Mouse (Mus musculus) CH12.LX (cell line): ENCODE results near the gene Wdfy4. TPM values are rescaled to one million over a fixed set of nuclear protein-coding genes. Genes with fewer than 3 reads are reported as not detected.

ENCODE experiments used
- DNase-seq: peaks from one replicate; pipeline ENCODE4 v3.0.0-alpha.2; 2013; ENCODE audit errors: extremely low read depth
- H3K27ac ChIP-seq: 2 replicates; pipeline ENCODE4 v1.5.1; 2012; ENCODE audit warnings: low read depth, mild to moderate bottlenecking, control low read depth, moderate library complexity; ENCODE audit not compliant: insufficient read depth
- H3K27me3 ChIP-seq: replicated peaks from 2 replicates; pipeline ENCODE3; 2012; ENCODE audit warnings: inconsistent platforms
- H3K36me3 ChIP-seq, 2 experiments: replicated peaks in 1 of 2; 2 replicates each; pipeline versions ENCODE3 to v1.6.1; 2012; ENCODE audit warnings: inconsistent platforms in 1 of 2, low read length in 1 of 2, mild to moderate bottlenecking in 1 of 2, mixed read lengths in 1 of 2, moderate library complexity in 1 of 2; ENCODE audit not compliant: control insufficient read depth in 1 of 2, insufficient read depth in 1 of 2
- H3K4me1 ChIP-seq, 2 experiments: 2 replicates each; pipeline ENCODE4 v1.6.1; 2012; ENCODE audit warnings: inconsistent platforms in 1 of 2, moderate library complexity in 1 of 2; ENCODE audit not compliant: insufficient read depth in 2 of 2, control insufficient read depth in 1 of 2
- H3K4me2 ChIP-seq: 2 replicates; pipeline ENCODE4 v1.6.1; 2012; ENCODE audit warnings: low read depth, mild to moderate bottlenecking, control low read depth; ENCODE audit not compliant: poor library complexity, insufficient read depth, severe bottlenecking
- H3K4me3 ChIP-seq, 3 experiments: fragments of 150-350 bp in 1 of 3; sonication (generic) in 1 of 3; replicated peaks in 1 of 3; 2 replicates each; pipeline versions ENCODE3 to v1.5.1; 2011 to 2012; ENCODE audit warnings: low read depth in 2 of 3, low read length in 2 of 3, mild to moderate bottlenecking in 2 of 3, moderate library complexity in 2 of 3, control low read depth in 1 of 3, improper control_type of control experiment in 1 of 3, inconsistent platforms in 1 of 3, mixed read lengths in 1 of 3; ENCODE audit not compliant: poor library complexity in 1 of 3
- H3K79me2 ChIP-seq: replicated peaks from 2 replicates; pipeline ENCODE4 v1.6.1; 2012; ENCODE audit warnings: mild to moderate bottlenecking, moderate library complexity; ENCODE audit not compliant: control insufficient read depth, poor library complexity, insufficient read depth, severe bottlenecking; ENCODE audit errors: extremely low read depth
- H3K9ac ChIP-seq: 2 replicates; pipeline ENCODE4 v1.6.1; 2012; ENCODE audit warnings: low read depth, mild to moderate bottlenecking, control low read depth, moderate library complexity; ENCODE audit not compliant: insufficient read depth
- H3K9me3 ChIP-seq: replicated peaks from 2 replicates; pipeline ENCODE3; 2012; ENCODE audit warnings: low read length, inconsistent platforms, mixed read lengths
- BHLHE40 ChIP-seq: IDR thresholded peaks from 2 replicates; pipeline ENCODE4 v1.6.1; 2011; ENCODE audit warnings: mild to moderate bottlenecking, low read depth, low read length, improper control_type of control experiment
- CTCF ChIP-seq, 2 experiments: IDR thresholded peaks in 1 of 2; conservative IDR thresholded peaks in 1 of 2; 2 replicates each; pipeline ENCODE4 v1.5.1; 2011 to 2012; ENCODE audit warnings: low read depth in 2 of 2, low read length in 2 of 2, improper control_type of control experiment in 1 of 2, inconsistent platforms in 1 of 2, mild to moderate bottlenecking in 1 of 2, moderate library complexity in 1 of 2
- E2F4 ChIP-seq: IDR thresholded peaks from 2 replicates; pipeline ENCODE4 v1.6.1; 2011; ENCODE audit warnings: low read depth, low read length, improper control_type of control experiment; ENCODE audit not compliant: insufficient replicate concordance
- ELF1 ChIP-seq: IDR thresholded peaks from 2 replicates; pipeline ENCODE4 v1.6.1; 2014; ENCODE audit warnings: low read depth, mild to moderate bottlenecking, inconsistent platforms, low read length, improper control_type of control experiment
- EP300 ChIP-seq: IDR thresholded peaks from 2 replicates; pipeline ENCODE4 v1.6.1; 2011; ENCODE audit warnings: low read length, improper control_type of control experiment
- ETS1 ChIP-seq: conservative IDR thresholded peaks from 2 replicates; pipeline ENCODE4 v1.6.1; 2012; ENCODE audit warnings: low read depth, mild to moderate bottlenecking, inconsistent platforms, low read length, improper control_type of control experiment, moderate library complexity
- GABPA ChIP-seq: IDR thresholded peaks from 2 replicates; pipeline ENCODE4 v1.6.1; 2012; ENCODE audit warnings: low read depth, low read length, improper control_type of control experiment, inconsistent platforms; ENCODE audit not compliant: insufficient replicate concordance
- HCFC1 ChIP-seq: IDR thresholded peaks from 2 replicates; pipeline ENCODE4 v1.6.1; 2012; ENCODE audit warnings: low read depth, mild to moderate bottlenecking, inconsistent platforms, low read length, improper control_type of control experiment
- JUN ChIP-seq: IDR thresholded peaks from 2 replicates; pipeline ENCODE4 v1.6.1; 2011; ENCODE audit warnings: low read depth, mild to moderate bottlenecking, low read length, improper control_type of control experiment, moderate library complexity; ENCODE audit not compliant: insufficient read depth
- JUND ChIP-seq: conservative IDR thresholded peaks from 2 replicates; pipeline ENCODE4 v1.6.1; 2011; ENCODE audit warnings: low read depth, low read length, improper control_type of control experiment
- KAT2A ChIP-seq: IDR thresholded peaks from 2 replicates; pipeline ENCODE4 v1.6.1; 2012; ENCODE audit warnings: low read length, improper control_type of control experiment, inconsistent platforms; ENCODE audit not compliant: insufficient replicate concordance
- MAX ChIP-seq: IDR thresholded peaks from 2 replicates; pipeline ENCODE4 v1.6.1; 2011; ENCODE audit warnings: low read length, improper control_type of control experiment
- MAZ ChIP-seq: IDR thresholded peaks from 2 replicates; pipeline ENCODE4 v1.6.1; 2012; ENCODE audit warnings: low read depth, mild to moderate bottlenecking, inconsistent platforms, low read length, improper control_type of control experiment, moderate library complexity
- MEF2A ChIP-seq: IDR thresholded peaks from 2 replicates; pipeline ENCODE4 v1.6.1; 2014; ENCODE audit warnings: low read depth, mild to moderate bottlenecking, inconsistent platforms, low read length, improper control_type of control experiment, borderline replicate concordance
- MXI1 ChIP-seq: IDR thresholded peaks from 2 replicates; pipeline ENCODE4 v1.6.1; 2011; ENCODE audit warnings: mild to moderate bottlenecking, low read depth, low read length, improper control_type of control experiment
- NELFE ChIP-seq: IDR thresholded peaks from 2 replicates; pipeline ENCODE4 v1.6.1; 2011; ENCODE audit warnings: low read depth, low read length, improper control_type of control experiment
- PAX5 ChIP-seq: IDR thresholded peaks from 2 replicates; pipeline ENCODE4 v1.6.1; 2012; ENCODE audit warnings: low read length, inconsistent platforms, mixed read lengths
- POLR2AphosphoS2 ChIP-seq: IDR thresholded peaks from 2 replicates; pipeline ENCODE4 v1.6.1; 2011; ENCODE audit warnings: low read depth, low read length, improper control_type of control experiment
- RAD21 ChIP-seq: IDR thresholded peaks from 2 replicates; pipeline ENCODE4 v1.6.1; 2011; ENCODE audit warnings: low read depth, mild to moderate bottlenecking, low read length, improper control_type of control experiment, moderate library complexity
- SMC3 ChIP-seq: IDR thresholded peaks from 2 replicates; pipeline ENCODE4 v1.6.1; 2011; ENCODE audit warnings: low read depth, low read length, improper control_type of control experiment
- TCF12 ChIP-seq: IDR thresholded peaks from 2 replicates; pipeline ENCODE4 v1.6.1; 2014; ENCODE audit warnings: low read depth, mild to moderate bottlenecking, inconsistent platforms, low read length, improper control_type of control experiment
- USF2 ChIP-seq: conservative IDR thresholded peaks from 2 replicates; pipeline ENCODE4 v1.6.1; 2011; ENCODE audit warnings: low read depth, low read length, improper control_type of control experiment
- ZC3H11A ChIP-seq: IDR thresholded peaks from 2 replicates; pipeline ENCODE4 v1.6.1; 2012; ENCODE audit warnings: low read depth, mild to moderate bottlenecking, inconsistent platforms, low read length, improper control_type of control experiment
- ZMIZ1 ChIP-seq: IDR thresholded peaks from 2 replicates; pipeline ENCODE4 v1.6.1; 2012; ENCODE audit warnings: low read depth, mild to moderate bottlenecking, inconsistent platforms, low read length, improper control_type of control experiment
- ZNF384 ChIP-seq: IDR thresholded peaks from 2 replicates; pipeline ENCODE4 v1.6.1; 2012; ENCODE audit warnings: low read depth, low read length, improper control_type of control experiment, inconsistent platforms
- dilution Hi-C: fragments of 300-500 bp; cut with MboI; formaldehyde crosslinking; loops from 2 replicates; pipeline ENCODE4 v1.14.3; 2020; ENCODE audit warnings: low sequenced_read_pairs; ENCODE audit not compliant: extremely low pct_unique_long_range_greater_than_20kb, extremely low pct_ligation_motif_present
- in situ Hi-C: fragments of 300-500 bp; cut with MboI; formaldehyde crosslinking; loops from 3 replicates; pipeline ENCODE4 v1.14.3; 2019; ENCODE audit warnings: low sequenced_read_pairs, low pct_ligation_motif_present, low pct_unique_long_range_greater_than_20kb, mixed read lengths
- polyA plus RNA-seq: library from polyadenylated mRNA; unstranded; fragments of >175 nt; gene quantifications from 2 replicates; pipeline ENCODE4 v1.2.1, GENCODE M21; 2012; ENCODE audit warnings: low read depth; ENCODE audit not compliant: insufficient read length
- total RNA-seq, 2 experiments: library from RNA; depleted of rRNA; stranded (reverse); fragments of 300-350 nt in 1 of 2; fragments of >200 nt in 1 of 2; gene quantifications; 2 replicates each; pipeline ENCODE4 v1.2.3; 2012 to 2014

Wdfy4 gene
- total and polyA plus RNA-seq, 3 experiments, result 56.0 to 140 (median 115) TPM

GRCm38 (mm10) chr14:33207011-33207410 lies 21.7 kb upstream of the Wdfy4 start:
- no peaks in the 10 kb centered on the region for H3K36me3 ChIP-seq
- no peak overlapping the region for H3K27ac ChIP-seq
- peak; percentile 69 for DNase-seq
- peaks cover 7 to 32% of the 10 kb centered on the region in 2 experiments for H3K4me1 ChIP-seq
- H3K9me3 ChIP-seq, result no peaks in the 10 kb centered on the region
- in situ Hi-C loops (no loop called here), dilution Hi-C loops (no loop called here)
- H3K4me3 ChIP-seq, result no peak overlapping the region
- no peak overlapping the region for H3K4me2 ChIP-seq
- H3K9ac ChIP-seq, result no peak overlapping the region
- no peaks in the 10 kb centered on the region for H3K79me2 ChIP-seq
- TF ChIP-seq TCF12 (peak; percentile 28; the same call in 1 of the 2 replicates), MAZ (peak; percentile 75; the same call in 1 of the 2 replicates), ELF1 (no peak), ZMIZ1 (no peak), CTCF (conservative IDR thresholded peaks at IDR 0.05 in 1 of 2, IDR thresholded peaks at IDR 0.05 in 1 of 2; ENCODE audit: low read depth in 2 of 2, low read length in 2 of 2) (peak; percentile 67 to 79), KAT2A (0 out of 2 replicates have a peak, but pooled peaks have one; percentile 15), EP300 (no peak), USF2 (no peak), MXI1 (no peak), HCFC1 (no peak), ZC3H11A (no peak), BHLHE40 (no peak), POLR2AphosphoS2 (no peak), ZNF384 (no peak), E2F4 (no peak), RAD21 (peak; percentile 56), SMC3 (peak; percentile 59), GABPA (no peak), MEF2A (no peak), PAX5 (no peak), JUN (no peak), NELFE (no peak), JUND (no peak), ETS1 (no peak), MAX (no peak)
- peaks cover 4% of the 10 kb centered on the region for H3K27me3 ChIP-seq
